Mouse (Mus musculus) MEL (cell line): ENCODE results near the gene Fkrp. TPM values are rescaled to one million over a fixed set of nuclear protein-coding genes. Genes with fewer than 3 reads are reported as not detected.

Experiments used
- DNase-seq: peaks from one replicate; pipeline ENCODE4 v3.0.0; 2011; ENCODE audit warnings: low read depth, low spot score
- H3K27ac ChIP-seq: 2 replicates; pipeline ENCODE4 v1.5.1; 2012; ENCODE audit warnings: low read depth, mild to moderate bottlenecking, control low read depth, low read length, moderate library complexity; ENCODE audit not compliant: control insufficient read depth
- H3K27me3 ChIP-seq, 2 experiments: fragments of 150-350 bp in 1 of 2; sonication (generic) in 1 of 2; 2 replicates each; pipeline ENCODE4 v1.6.1; 2012; ENCODE audit warnings: low read length in 2 of 2, mild to moderate bottlenecking in 2 of 2, improper control_type of control experiment in 1 of 2, moderate library complexity in 1 of 2; ENCODE audit not compliant: insufficient read depth in 2 of 2, control insufficient read depth in 1 of 2
- H3K36me3 ChIP-seq, 2 experiments: 2 replicates each; pipeline ENCODE4 v1.6.1; 2012 to 2014; ENCODE audit warnings: low read length in 2 of 2, improper control_type of control experiment in 1 of 2, inconsistent platforms in 1 of 2, mild to moderate bottlenecking in 1 of 2; ENCODE audit not compliant: insufficient read depth in 2 of 2, control insufficient read depth in 1 of 2
- H3K4me1 ChIP-seq, 2 experiments: fragments of 150-350 bp in 1 of 2; sonication (generic) in 1 of 2; 2 replicates each; pipeline ENCODE4 v1.6.1; 2012; ENCODE audit warnings: low read length in 2 of 2, improper control_type of control experiment in 1 of 2, mild to moderate bottlenecking in 1 of 2; ENCODE audit not compliant: insufficient read depth in 2 of 2, control insufficient read depth in 1 of 2
- H3K4me3 ChIP-seq, 2 experiments: fragments of 150-350 bp in 1 of 2; sonication (generic) in 1 of 2; 2 replicates each; pipeline ENCODE4 v1.5.1; 2012; ENCODE audit warnings: low read depth in 2 of 2, low read length in 2 of 2, mild to moderate bottlenecking in 2 of 2, moderate library complexity in 2 of 2, control low read depth in 1 of 2, improper control_type of control experiment in 1 of 2; ENCODE audit not compliant: control insufficient read depth in 1 of 2, insufficient read depth in 1 of 2
- H3K79me2 ChIP-seq: 2 replicates; pipeline ENCODE4 v1.6.1; 2012; ENCODE audit warnings: mild to moderate bottlenecking, low read length, moderate library complexity; ENCODE audit not compliant: control insufficient read depth, poor library complexity, insufficient read depth
- H3K9ac ChIP-seq: 2 replicates; pipeline ENCODE4 v1.6.1; 2012; ENCODE audit warnings: low read depth, mild to moderate bottlenecking, control low read depth, low read length, moderate library complexity; ENCODE audit not compliant: control insufficient read depth, poor library complexity, severe bottlenecking
- H3K9me3 ChIP-seq: fragments of 150-350 bp; sonication (generic); replicated peaks from 2 replicates; pipeline ENCODE4 v1.6.1; 2012; ENCODE audit warnings: mild to moderate bottlenecking, low read length, improper control_type of control experiment, moderate library complexity; ENCODE audit not compliant: insufficient read depth
- BHLHE40 ChIP-seq: IDR thresholded peaks from 2 replicates; pipeline ENCODE4 v1.6.1; 2012; ENCODE audit warnings: low read depth, mild to moderate bottlenecking, inconsistent platforms, low read length, improper control_type of control experiment, borderline replicate concordance
- CHD1 ChIP-seq: IDR thresholded peaks from 2 replicates; pipeline ENCODE4 v1.6.1; 2012; ENCODE audit warnings: low read depth, mild to moderate bottlenecking, inconsistent platforms, low read length, improper control_type of control experiment
- CTCF ChIP-seq, 3 experiments: IDR thresholded peaks in 2 of 3; conservative IDR thresholded peaks in 1 of 3; 2 replicates each; pipeline ENCODE4 v1.5.1; 2011 to 2012; ENCODE audit warnings: low read length in 3 of 3, low read depth in 2 of 3, mild to moderate bottlenecking in 2 of 3, improper control_type of control experiment in 1 of 3, inconsistent platforms in 1 of 3, mixed read lengths in 1 of 3, moderate library complexity in 1 of 3; ENCODE audit not compliant: control insufficient read depth in 1 of 3, insufficient read depth in 1 of 3, poor library complexity in 1 of 3, severe bottlenecking in 1 of 3
- E2F4 ChIP-seq: IDR thresholded peaks from 2 replicates; pipeline ENCODE4 v1.6.1; 2011; ENCODE audit warnings: low read depth, low read length, improper control_type of control experiment, borderline replicate concordance
- ELF1 ChIP-seq: IDR thresholded peaks from 2 replicates; pipeline ENCODE4 v1.6.1; 2014; ENCODE audit warnings: low read depth, mild to moderate bottlenecking, inconsistent platforms, low read length, improper control_type of control experiment, moderate library complexity
- EP300 ChIP-seq, 2 experiments: IDR thresholded peaks; 2 replicates each; pipeline ENCODE4 v1.6.1; 2011; ENCODE audit warnings: improper control_type of control experiment in 2 of 2, low read length in 2 of 2, low read depth in 1 of 2, mild to moderate bottlenecking in 1 of 2
- ETS1 ChIP-seq: IDR thresholded peaks from 2 replicates; pipeline ENCODE4 v1.6.1; 2012; ENCODE audit warnings: low read depth, mild to moderate bottlenecking, inconsistent platforms, low read length, improper control_type of control experiment, moderate library complexity
- GABPA ChIP-seq: IDR thresholded peaks from 2 replicates; pipeline ENCODE4 v1.6.1; 2012; ENCODE audit warnings: low read depth, mild to moderate bottlenecking, inconsistent platforms, low read length, improper control_type of control experiment, moderate library complexity
- GATA1 ChIP-seq: IDR thresholded peaks from 2 replicates; pipeline ENCODE4 v1.6.1; 2011; ENCODE audit warnings: low read depth, low read length, improper control_type of control experiment
- HCFC1 ChIP-seq: IDR thresholded peaks from 2 replicates; pipeline ENCODE4 v1.6.1; 2012; ENCODE audit warnings: low read depth, mild to moderate bottlenecking, inconsistent platforms, low read length, improper control_type of control experiment, moderate library complexity
- KAT2A ChIP-seq: conservative IDR thresholded peaks from 2 replicates; pipeline ENCODE4 v1.6.1; 2012; ENCODE audit warnings: low read depth, low read length, improper control_type of control experiment, inconsistent platforms
- MAFK ChIP-seq: IDR thresholded peaks from 2 replicates; pipeline ENCODE4 v1.6.1; 2011; ENCODE audit warnings: low read depth, mild to moderate bottlenecking, low read length, improper control_type of control experiment, borderline replicate concordance
- MAX ChIP-seq: IDR thresholded peaks from 2 replicates; pipeline ENCODE4 v1.6.1; 2011; ENCODE audit warnings: low read length, improper control_type of control experiment
- MAZ ChIP-seq: IDR thresholded peaks from 2 replicates; pipeline ENCODE4 v1.6.1; 2012; ENCODE audit warnings: low read depth, mild to moderate bottlenecking, inconsistent platforms, low read length, improper control_type of control experiment
- MXI1 ChIP-seq: IDR thresholded peaks from 2 replicates; pipeline ENCODE4 v1.6.1; 2011; ENCODE audit warnings: mild to moderate bottlenecking, low read depth, low read length, improper control_type of control experiment
- MYC ChIP-seq: IDR thresholded peaks from 2 replicates; pipeline ENCODE4 v1.6.1; 2011; ENCODE audit warnings: low read depth, mild to moderate bottlenecking, low read length, improper control_type of control experiment, moderate library complexity
- NELFE ChIP-seq: IDR thresholded peaks from 2 replicates; pipeline ENCODE4 v1.6.1; 2011; ENCODE audit warnings: low read depth, low read length, improper control_type of control experiment
- POLR2A ChIP-seq, 2 experiments: IDR thresholded peaks; 2 replicates each; pipeline ENCODE4 v1.6.1; 2011 to 2012; ENCODE audit warnings: low read length in 2 of 2, mild to moderate bottlenecking in 2 of 2, control low read depth in 1 of 2, improper control_type of control experiment in 1 of 2, low read depth in 1 of 2, moderate library complexity in 1 of 2; ENCODE audit not compliant: control insufficient read depth in 1 of 2, insufficient read depth in 1 of 2, poor library complexity in 1 of 2
- POLR2AphosphoS2 ChIP-seq: IDR thresholded peaks from 2 replicates; pipeline ENCODE4 v1.6.1; 2011; ENCODE audit warnings: low read length, improper control_type of control experiment
- RAD21 ChIP-seq: IDR thresholded peaks from 2 replicates; pipeline ENCODE4 v1.6.1; 2011; ENCODE audit warnings: mild to moderate bottlenecking, low read depth, low read length, improper control_type of control experiment
- RCOR1 ChIP-seq: IDR thresholded peaks from 2 replicates; pipeline ENCODE4 v1.6.1; 2012; ENCODE audit warnings: low read depth, mild to moderate bottlenecking, inconsistent platforms, low read length, improper control_type of control experiment
- SIN3A ChIP-seq: IDR thresholded peaks from 2 replicates; pipeline ENCODE4 v1.6.1; 2012; ENCODE audit warnings: low read length, improper control_type of control experiment, inconsistent platforms
- SMC3 ChIP-seq: IDR thresholded peaks from 2 replicates; pipeline ENCODE4 v1.6.1; 2011; ENCODE audit warnings: low read depth, low read length, improper control_type of control experiment
- TAL1 ChIP-seq: IDR thresholded peaks from 2 replicates; pipeline ENCODE4 v1.6.1; 2012; ENCODE audit warnings: mild to moderate bottlenecking, inconsistent platforms, low read length, moderate library complexity, mixed read lengths
- TBP ChIP-seq: IDR thresholded peaks from 2 replicates; pipeline ENCODE4 v1.8.0; 2011; ENCODE audit warnings: low read depth, low read length, improper control_type of control experiment
- USF1 ChIP-seq: IDR thresholded peaks from 2 replicates; pipeline ENCODE4 v1.6.1; 2014; ENCODE audit warnings: low read depth, mild to moderate bottlenecking, inconsistent platforms, low read length, improper control_type of control experiment, moderate library complexity
- USF2 ChIP-seq, 2 experiments: IDR thresholded peaks; 2 replicates each; pipeline ENCODE4 v1.6.1; 2011 to 2012; ENCODE audit warnings: improper control_type of control experiment in 2 of 2, low read length in 2 of 2, borderline replicate concordance in 1 of 2, inconsistent platforms in 1 of 2, low read depth in 1 of 2, mild to moderate bottlenecking in 1 of 2; ENCODE audit not compliant: insufficient read depth in 1 of 2
- ZC3H11A ChIP-seq: IDR thresholded peaks from 2 replicates; pipeline ENCODE4 v1.6.1; 2012; ENCODE audit warnings: low read depth, mild to moderate bottlenecking, inconsistent platforms, low read length, improper control_type of control experiment
- ZKSCAN1 ChIP-seq: IDR thresholded peaks from 2 replicates; pipeline ENCODE4 v1.6.1; 2012; ENCODE audit warnings: low read depth, mild to moderate bottlenecking, inconsistent platforms, low read length, improper control_type of control experiment, moderate library complexity
- ZNF384 ChIP-seq: IDR thresholded peaks from 2 replicates; pipeline ENCODE4 v1.6.1; 2012; ENCODE audit warnings: low read depth, mild to moderate bottlenecking, inconsistent platforms, low read length, improper control_type of control experiment
- polyA plus RNA-seq, 2 experiments: library from polyadenylated mRNA; stranded (reverse) in 1 of 2; unstranded in 1 of 2; fragments of >175 nt in 1 of 2; fragments of >200 nt in 1 of 2; gene quantifications; 2 replicates each; pipeline versions ENCODE4 v1.2.1 to v1.2.4; 2012; ENCODE audit warnings: low replicate concordance in 2 of 2, low read depth in 1 of 2; ENCODE audit not compliant: insufficient read length in 2 of 2, insufficient read depth in 1 of 2, missing spikeins in 1 of 2
- total RNA-seq: library from RNA; depleted of rRNA; stranded (reverse); fragments of 300-350 nt; gene quantifications from 2 replicates; pipeline ENCODE4 v1.2.3, GENCODE M21; 2012

The Fkrp gene
- total and polyA plus RNA-seq, 3 experiments = 15.9 to 19.2 TPM; not detected in 1

DNA sequence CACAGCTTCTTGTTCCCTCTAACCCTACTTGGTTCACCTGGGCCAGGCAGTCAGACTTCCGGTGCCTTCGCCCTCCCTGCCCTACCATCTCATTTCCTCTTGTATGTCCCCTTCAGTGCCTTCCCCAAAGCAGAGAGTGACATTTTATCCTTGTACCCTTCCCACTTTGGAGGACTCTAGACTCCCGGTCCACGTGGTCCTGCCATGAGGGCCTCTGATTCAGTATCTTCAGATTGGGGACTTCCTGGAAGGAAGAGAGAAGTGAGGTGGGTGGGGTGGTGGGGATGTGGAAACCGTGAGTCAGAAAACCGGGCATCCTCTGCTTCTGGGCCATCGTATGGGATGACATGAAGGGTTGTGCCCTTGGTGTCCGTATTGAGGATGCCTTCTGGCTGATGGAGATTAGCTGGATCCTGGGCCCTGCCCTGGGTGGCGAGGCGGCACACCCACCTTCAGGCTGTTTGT lies 33.3 kb downstream of the Fkrp start:
- Histone ChIP-seq H3K4me3 (peak overlapping the region; percentile 61 to 64), H3K27me3 (no peaks in the 10 kb centered on the region), H3K9me3 (no peaks in the 10 kb centered on the region), H3K36me3 (peaks cover 2 to 17% of the 10 kb centered on the region in 2 experiments; a peak in 3 of 4 replicates), H3K4me1 (peaks cover 0 to 10% of the 10 kb centered on the region in 2 experiments; a peak in 3 of 4 replicates), H3K27ac (peak overlapping the region; percentile 77), H3K9ac (peak overlapping the region; percentile 85), H3K79me2 (peaks cover 50% of the 10 kb centered on the region)
- TF ChIP-seq MXI1 (peak; percentile 94), ZNF384 (no peak), USF2 (IDR thresholded peaks at IDR 0.05; ENCODE audit: borderline replicate concordance in 1 of 2, insufficient read depth in 1 of 2, low read depth in 1 of 2, low read length in 2 of 2) (no peak), RCOR1 (0 out of 2 replicates have a peak, but pooled peaks have one; percentile 14), SMC3 (no peak), GATA1 (0 out of 2 replicates have a peak, but pooled peaks have one; percentile 1), BHLHE40 (no peak), EP300 (IDR thresholded peaks at IDR 0.05; ENCODE audit: low read depth in 1 of 2, low read length in 2 of 2) (peak in 1 of 2 experiments; percentile 28; a peak in 2 of 4 replicates), TAL1 (peak; percentile 43), MAX (peak; percentile 95), CHD1 (no peak; the same call in 1 of the 2 replicates), HCFC1 (0 out of 2 replicates have a peak, but pooled peaks have one; percentile 22), SIN3A (peak; percentile 55; the same call in 1 of the 2 replicates), TBP (peak; percentile 19), USF1 (peak; percentile 56), NELFE (0 out of 2 replicates have a peak, but pooled peaks have one; percentile 7), MYC (peak; percentile 95), RAD21 (no peak), ELF1 (peak; percentile 53; the same call in 1 of the 2 replicates)
- peak; percentile 78 for DNase-seq

DNA sequence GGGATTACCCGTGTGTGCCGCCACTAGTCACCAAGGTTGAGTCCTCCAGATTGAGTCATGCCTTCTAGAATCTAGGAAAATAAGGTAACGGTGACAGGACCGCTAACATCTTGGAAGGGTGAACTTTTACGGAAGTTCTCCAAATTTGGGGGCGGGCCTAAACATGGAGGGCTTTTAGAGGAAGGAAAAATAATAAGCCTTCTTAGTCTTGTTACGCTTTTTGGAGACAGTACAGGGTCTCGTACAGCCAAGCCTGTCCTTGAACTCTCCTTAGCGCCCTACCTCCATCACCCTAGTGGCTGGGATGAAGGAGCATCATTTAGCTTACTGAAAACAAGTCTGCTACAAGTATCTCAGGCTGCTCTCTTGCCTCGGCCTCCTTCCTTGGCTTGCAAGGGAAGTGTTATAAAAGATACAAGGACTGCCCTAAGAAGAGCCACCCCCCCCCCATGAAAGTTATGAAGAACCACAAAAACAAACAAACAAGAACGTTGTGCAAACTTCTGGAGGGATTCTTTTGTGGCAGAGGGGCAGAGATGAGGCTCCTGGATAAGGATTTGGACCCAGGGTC lies 33.9 kb downstream of the Fkrp start:
- peak; percentile 87 for DNase-seq
- H3K4me3 ChIP-seq = peak overlapping the region; percentile 61 to 64
- peak overlapping the region; percentile 77 for H3K27ac ChIP-seq
- peaks cover 50% of the 10 kb centered on the region for H3K79me2 ChIP-seq
- no peaks in the 10 kb centered on the region for H3K27me3 ChIP-seq
- H3K9me3 ChIP-seq = no peaks in the 10 kb centered on the region
- H3K36me3 ChIP-seq = peaks cover 2 to 17% of the 10 kb centered on the region in 2 experiments; a peak in 3 of 4 replicates
- peaks cover 0 to 10% of the 10 kb centered on the region in 2 experiments; a peak in 3 of 4 replicates for H3K4me1 ChIP-seq
- peak overlapping the region; percentile 85 for H3K9ac ChIP-seq
- TF ChIP-seq MAX (no peak), ELF1 (no peak), KAT2A (no peak), GABPA (no peak), SIN3A (peak; percentile 60; the same call in 1 of the 2 replicates), MAZ (no peak), ZC3H11A (no peak), RCOR1 (no peak), POLR2AphosphoS2 (no peak), POLR2A (IDR thresholded peaks at IDR 0.05; ENCODE audit: control insufficient read depth in 1 of 2, insufficient read depth in 1 of 2, low read depth in 1 of 2, low read length in 2 of 2, poor library complexity in 1 of 2) (peak in 1 of 2 experiments; percentile 59; a peak in 2 of 4 replicates), CTCF (IDR thresholded peaks at IDR 0.05 in 2 of 3, conservative IDR thresholded peaks at IDR 0.05 in 1 of 3; ENCODE audit: control insufficient read depth in 1 of 3, insufficient read depth in 1 of 3, low read depth in 2 of 3, low read length in 3 of 3, poor library complexity in 1 of 3, severe bottlenecking in 1 of 3) (no peak), NELFE (peak; percentile 27), USF1 (no peak), SMC3 (no peak), GATA1 (0 out of 2 replicates have a peak, but pooled peaks have one; percentile 1), MAFK (no peak), ETS1 (no peak), E2F4 (no peak), ZKSCAN1 (no peak), BHLHE40 (no peak)
